Mouse (Mus musculus) limb, embryonic 13.5 days (tissue): ENCODE measurements around the gene Slc8a2. TPM values are rescaled to one million over a fixed set of nuclear protein-coding genes. Genes with fewer than 3 reads are reported as not detected.
A peak's percentile ranks its signal among the peaks of the same experiment; 100 is the strongest.

ENCODE experiments used
- ATAC-seq: fragments of 200-750 bp; cut with Nextera tagmentation; 2 replicates; pipeline ENCODE4 v1.8.0; 2017; ENCODE audit warnings: low read depth, moderate number of reproducible peaks, moderate TSS enrichment; ENCODE audit not compliant: low FRiP score
- H3K27ac ChIP-seq: fragments of 300-500 bp; sonication (generic); 2 replicates; pipeline ENCODE4 v1.5.1; 2015; ENCODE audit warnings: inconsistent platforms, mild to moderate bottlenecking, moderate library complexity
- H3K27me3 ChIP-seq: fragments of 300-500 bp; sonication (generic); 2 replicates; pipeline ENCODE4 v1.6.1; 2015; ENCODE audit warnings: mild to moderate bottlenecking, inconsistent platforms
- H3K36me3 ChIP-seq: fragments of 300-500 bp; sonication (generic); 2 replicates; pipeline ENCODE4 v1.6.1; 2015; ENCODE audit warnings: inconsistent platforms, mild to moderate bottlenecking, moderate library complexity
- H3K4me1 ChIP-seq: fragments of 300-500 bp; sonication (generic); 2 replicates; pipeline ENCODE4 v1.6.1; 2015; ENCODE audit warnings: inconsistent platforms
- H3K4me2 ChIP-seq: fragments of 300-500 bp; sonication (generic); replicated peaks from 2 replicates; pipeline ENCODE4 v1.6.1; 2015; ENCODE audit warnings: inconsistent platforms, mild to moderate bottlenecking, moderate library complexity
- H3K4me3 ChIP-seq: fragments of 300-500 bp; sonication (generic); 2 replicates; pipeline ENCODE4 v1.5.1; 2015; ENCODE audit warnings: moderate library complexity, mild to moderate bottlenecking, inconsistent platforms
- H3K9ac ChIP-seq: fragments of 300-500 bp; sonication (generic); 2 replicates; pipeline ENCODE4 v1.6.1; 2015; ENCODE audit warnings: mild to moderate bottlenecking, inconsistent platforms
- H3K9me3 ChIP-seq: fragments of 300-500 bp; sonication (generic); 2 replicates; pipeline ENCODE4 v1.6.1; 2016; ENCODE audit warnings: inconsistent platforms
- WGBS: fragments of 180-500 bp; shearing (Covaris S2); methylation state at CpG from one replicate; pipeline ENCODE4 v1.1.7; 2015; 5-methylcytosine and 5-hydroxymethylcytosine counted together
- polyA plus RNA-seq: library from polyadenylated mRNA; unstranded; fragments of >200 nt; fragmentation: Nextera tagmentation; extraction: Ambion mirVana; gene quantifications from 2 replicates; pipeline ENCODE4 v1.2.1, GENCODE M21; 2015

Gene Slc8a2
- polyA plus RNA-seq, 1 experiment from 2014 or later: 0.28 TPM

GRCm38 (mm10) chr7:16174597-16175541 lies 45.2 kb downstream of the Slc8a2 start, which contains the start of gene Meis3:
Meis3 (plus strand) TSS chr7:16175090.
- Histone ChIP-seq H3K9me3 (no peaks in the 10 kb centered on the region), H3K27ac (no peak within 1 kb of the TSS), H3K4me1 (peaks cover 15% of the 10 kb centered on the region), H3K4me2 (peak within 1 kb of the TSS; percentile 79), H3K27me3 (peaks cover 68% of the 10 kb centered on the region), H3K36me3 (no peaks in the 10 kb centered on the region), H3K9ac (peak within 1 kb of the TSS; percentile 73), H3K4me3 (peak within 1 kb of the TSS; percentile 52)
- peak; percentile 83 for ATAC-seq
- WGBS: under 1% methylated on average over 42 of the region's 42 CpGs

- no peaks in the 10 kb centered on the region for H3K9me3 ChIP-seq
- no peak for ATAC-seq
- H3K4me1 ChIP-seq: peaks cover 15% of the 10 kb centered on the region
- peaks cover 68% of the 10 kb centered on the region for H3K27me3 ChIP-seq
- peak overlapping the region; percentile 52 for H3K4me3 ChIP-seq
- whole genome bisulfite sequencing: under 1% methylated on average over 10 of the region's 10 CpGs
- no peaks in the 10 kb centered on the region for H3K36me3 ChIP-seq
- H3K9ac ChIP-seq: peak overlapping the region; percentile 73
- peak overlapping the region; percentile 79 for H3K4me2 ChIP-seq
- H3K27ac ChIP-seq: no peak overlapping the region
Measured at GRCm38 (mm10) chr7:16175542-16175931, 45.9 kb downstream of the Slc8a2 start.

- no peak overlapping the region for H3K9ac ChIP-seq
Measured at GRCm38 (mm10) chr7:16178114-16178513, 48.5 kb downstream of the Slc8a2 start.

DNA sequence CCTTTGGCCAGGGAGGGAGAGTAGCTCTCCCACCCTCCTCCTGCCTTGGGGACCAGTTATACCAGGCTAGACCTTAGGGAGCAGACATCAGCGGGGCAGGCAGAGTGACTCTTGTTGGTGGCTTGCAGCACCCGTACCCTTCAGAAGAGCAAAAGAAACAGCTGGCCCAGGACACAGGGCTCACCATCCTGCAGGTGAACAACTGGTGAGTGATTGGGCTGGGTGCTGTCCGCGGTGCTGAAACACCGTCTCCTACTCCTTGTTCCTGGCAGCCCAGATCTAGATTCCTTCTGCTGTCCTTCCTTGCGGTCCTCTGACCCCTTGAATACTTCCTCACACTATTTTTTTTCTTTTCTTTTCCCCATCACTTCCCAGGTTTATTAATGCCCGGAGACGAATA lies 54.0 kb downstream of the Slc8a2 start:
- H3K27me3 ChIP-seq: no peaks in the 10 kb centered on the region
- 20% methylated on average over 8 of the region's 8 CpGs for WGBS

More at GRCm38 (mm10) chr7:16178114-16178513, 48.5 kb downstream of the Slc8a2 start:
- Histone ChIP-seq H3K27ac (no peak overlapping the region), H3K9me3 (no peaks in the 10 kb centered on the region), H3K36me3 (no peaks in the 10 kb centered on the region), H3K4me1 (peaks cover 15% of the 10 kb centered on the region), H3K27me3 (peaks cover 49% of the 10 kb centered on the region), H3K4me3 (no peak overlapping the region), H3K4me2 (no peak overlapping the region)
- 75% methylated on average over 4 of the region's 4 CpGs for WGBS
- no peak for ATAC-seq

GRCm38 (mm10) chr7:16187494-16187893 lies 57.9 kb downstream of the Slc8a2 start:
- Histone ChIP-seq H3K36me3 (no peaks in the 10 kb centered on the region), H3K4me2 (no peak overlapping the region), H3K27me3 (peaks cover 5% of the 10 kb centered on the region), H3K9ac (no peak overlapping the region), H3K4me1 (no peaks in the 10 kb centered on the region), H3K27ac (no peak overlapping the region), H3K4me3 (no peak overlapping the region), H3K9me3 (no peaks in the 10 kb centered on the region)
- ATAC-seq: no peak
- 80% methylated on average over 8 of the region's 8 CpGs for WGBS

More for the DNA sequence above, 54.0 kb downstream of the Slc8a2 start:
- H3K4me3 ChIP-seq: no peak overlapping the region
- H3K27ac ChIP-seq: no peak overlapping the region
- H3K4me2 ChIP-seq: no peak overlapping the region
- no peak overlapping the region for H3K9ac ChIP-seq
- no peaks in the 10 kb centered on the region for H3K36me3 ChIP-seq
- no peaks in the 10 kb centered on the region for H3K9me3 ChIP-seq
- ATAC-seq: no peak
- H3K4me1 ChIP-seq: no peaks in the 10 kb centered on the region

DNA sequence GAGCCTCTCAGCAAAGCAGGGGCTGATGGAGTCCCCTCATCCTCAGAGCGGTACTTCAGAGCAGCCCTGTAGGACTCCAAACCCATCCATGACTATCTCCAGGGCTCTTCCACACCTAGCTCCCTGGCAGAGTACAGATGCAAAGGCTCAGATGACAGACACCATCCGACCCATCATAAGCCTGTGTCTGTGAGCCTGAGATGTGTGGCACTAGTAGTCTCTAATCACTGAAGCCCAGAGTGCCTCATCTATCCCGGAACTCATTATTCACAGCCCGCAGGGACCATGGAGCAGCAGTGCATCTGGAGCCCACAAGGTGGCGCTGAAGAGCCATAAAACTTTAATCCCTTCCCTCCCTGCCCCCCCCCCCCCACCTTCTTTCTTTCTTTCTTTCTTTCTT lies 62.7 kb downstream of the Slc8a2 start:
- Histone ChIP-seq H3K4me3 (no peak overlapping the region), H3K27me3 (peaks cover 5% of the 10 kb centered on the region), H3K4me1 (no peaks in the 10 kb centered on the region), H3K9ac (no peak overlapping the region), H3K27ac (no peak overlapping the region), H3K4me2 (no peak overlapping the region), H3K36me3 (peaks cover 17% of the 10 kb centered on the region), H3K9me3 (no peaks in the 10 kb centered on the region)
- 18% methylated on average over 5 of the region's 5 CpGs for WGBS
- ATAC-seq: no peak

- WGBS: 47% methylated on average over 3 of the region's 3 CpGs
- no peak for ATAC-seq
- no peak overlapping the region for H3K4me3 ChIP-seq
Measured at GRCm38 (mm10) chr7:16193702-16194101, 64.1 kb downstream of the Slc8a2 start.

DNA sequence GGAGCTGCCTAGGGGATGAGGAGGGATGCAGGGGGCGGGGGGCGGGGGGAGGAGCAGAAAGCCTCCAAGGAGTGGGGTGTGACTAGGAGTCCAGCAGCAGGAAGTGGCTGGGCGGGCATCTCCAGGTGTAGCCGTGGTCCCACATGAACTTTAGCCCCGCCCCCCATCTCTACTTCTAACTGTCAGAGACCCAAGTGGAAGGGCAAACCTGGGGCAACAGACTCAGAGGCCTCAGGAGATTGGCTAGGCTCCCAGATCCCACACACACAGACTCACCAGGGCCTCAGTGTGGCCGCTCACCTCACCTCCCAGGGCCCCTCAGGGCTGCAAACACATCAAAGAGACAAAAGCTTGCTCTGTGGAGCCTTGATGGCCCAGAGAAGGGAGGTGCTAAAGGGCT lies 67.0 kb downstream of the Slc8a2 start:
- Histone ChIP-seq H3K4me3 (no peak overlapping the region), H3K4me2 (no peak overlapping the region), H3K36me3 (peaks cover 60% of the 10 kb centered on the region), H3K9ac (no peak overlapping the region), H3K4me1 (no peaks in the 10 kb centered on the region), H3K9me3 (no peaks in the 10 kb centered on the region), H3K27me3 (no peaks in the 10 kb centered on the region), H3K27ac (no peak overlapping the region)
- no peak for ATAC-seq
- WGBS: 57% methylated on average over 6 of the region's 6 CpGs

More at GRCm38 (mm10) chr7:16193702-16194101, 64.1 kb downstream of the Slc8a2 start:
- Histone ChIP-seq H3K27me3 (peaks cover 5% of the 10 kb centered on the region), H3K27ac (no peak overlapping the region), H3K36me3 (peaks cover 31% of the 10 kb centered on the region), H3K4me1 (no peaks in the 10 kb centered on the region), H3K9ac (no peak overlapping the region), H3K9me3 (no peaks in the 10 kb centered on the region), H3K4me2 (no peak overlapping the region)

- Histone ChIP-seq H3K4me2 (no peak overlapping the region), H3K4me3 (no peak overlapping the region), H3K36me3 (peaks cover 66% of the 10 kb centered on the region), H3K27me3 (no peaks in the 10 kb centered on the region), H3K9me3 (no peaks in the 10 kb centered on the region), H3K27ac (no peak overlapping the region; the same call in 1 of the 2 replicates), H3K4me1 (no peaks in the 10 kb centered on the region), H3K9ac (no peak overlapping the region)
- no peak for ATAC-seq
- 71% methylated on average over 5 of the region's 5 CpGs for WGBS
Measured at GRCm38 (mm10) chr7:16197166-16197565, 67.5 kb downstream of the Slc8a2 start.

DNA sequence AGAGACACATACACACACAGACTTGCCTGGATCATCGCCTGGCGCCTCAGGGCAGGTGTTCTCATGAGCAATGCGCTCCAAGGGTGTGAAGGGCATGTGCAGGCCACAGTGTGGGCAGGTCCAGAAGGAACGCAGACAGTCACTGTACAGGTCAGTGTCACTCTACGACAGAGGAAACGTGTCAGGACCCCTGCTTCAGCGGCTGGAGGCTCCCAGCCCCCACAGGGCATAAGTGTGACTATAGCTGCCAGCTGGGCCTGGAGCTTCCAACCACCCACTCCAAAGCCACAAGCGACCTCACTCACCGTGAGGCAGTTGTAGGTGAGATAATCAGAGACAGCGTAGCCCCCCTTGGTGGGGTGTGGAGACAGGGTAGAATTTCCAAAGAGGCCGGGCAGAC lies 68.9 kb downstream of the Slc8a2 start:
- H3K27me3 ChIP-seq: no peaks in the 10 kb centered on the region
- no peaks in the 10 kb centered on the region for H3K4me1 ChIP-seq
- peaks cover 80% of the 10 kb centered on the region for H3K36me3 ChIP-seq
- 88% methylated on average over 11 of the region's 11 CpGs for WGBS
- H3K9ac ChIP-seq: no peak overlapping the region
- H3K27ac ChIP-seq: no peak overlapping the region
- no peaks in the 10 kb centered on the region for H3K9me3 ChIP-seq
- no peak overlapping the region for H3K4me2 ChIP-seq
- H3K4me3 ChIP-seq: no peak overlapping the region
- ATAC-seq: no peak

- Histone ChIP-seq H3K4me2 (no peak overlapping the region), H3K4me3 (no peak overlapping the region), H3K4me1 (no peaks in the 10 kb centered on the region), H3K9ac (no peak overlapping the region), H3K27ac (no peak overlapping the region), H3K36me3 (peaks cover 99% of the 10 kb centered on the region), H3K27me3 (no peaks in the 10 kb centered on the region), H3K9me3 (no peaks in the 10 kb centered on the region)
- ATAC-seq: no peak
- 89% methylated on average over 6 of the region's 6 CpGs for WGBS
Measured at GRCm38 (mm10) chr7:16201136-16201535, 71.5 kb downstream of the Slc8a2 start.

DNA sequence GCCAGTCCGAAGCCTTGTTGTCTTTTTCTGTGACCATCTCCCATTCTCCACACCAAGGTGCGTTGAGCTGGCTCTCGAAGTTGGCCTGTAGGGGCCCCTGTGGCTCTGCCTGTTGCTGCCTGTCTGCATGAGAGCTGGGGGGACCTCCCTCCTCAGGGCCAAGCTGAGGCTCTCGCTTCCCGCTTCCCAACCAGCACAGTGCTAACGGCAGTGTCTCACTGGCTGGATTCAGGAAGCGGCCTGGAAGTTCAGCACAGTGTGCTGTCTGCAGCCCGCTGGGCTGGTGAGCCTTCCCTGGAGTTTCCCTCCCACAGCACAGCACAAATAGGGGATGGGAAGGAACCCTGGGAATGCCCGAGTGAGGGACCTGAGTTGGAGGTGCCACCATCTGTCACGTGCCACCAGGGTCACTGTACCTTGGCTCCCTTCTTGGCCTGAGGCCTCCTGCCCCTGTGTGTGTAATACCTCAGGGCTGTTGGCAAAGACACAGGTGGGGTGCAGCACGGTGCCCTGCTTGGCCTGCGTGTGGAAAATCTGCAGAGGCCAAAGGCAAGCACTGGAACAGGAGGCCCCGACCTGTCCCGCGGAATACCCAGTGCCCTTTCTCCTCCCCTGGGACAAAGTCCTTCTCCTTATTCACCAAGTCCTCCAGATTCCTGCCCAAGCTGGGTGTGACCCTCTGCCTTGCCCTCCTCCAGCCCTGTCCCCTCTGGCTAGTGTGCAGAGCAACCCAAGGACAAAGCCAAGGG lies 73.3 kb downstream of the Slc8a2 start:
- H3K9ac ChIP-seq: no peak overlapping the region
- H3K27ac ChIP-seq: no peak overlapping the region
- H3K36me3 ChIP-seq: peaks cover 94% of the 10 kb centered on the region
- H3K9me3 ChIP-seq: no peaks in the 10 kb centered on the region
- no peak overlapping the region for H3K4me3 ChIP-seq
- ATAC-seq: no peak
- WGBS: 85% methylated on average over 15 of the region's 15 CpGs
- no peaks in the 10 kb centered on the region for H3K4me1 ChIP-seq
- no peaks in the 10 kb centered on the region for H3K27me3 ChIP-seq
- H3K4me2 ChIP-seq: no peak overlapping the region
